Mouse (Mus musculus) embryonic fibroblast, embryonic 13.5 days (primary cell): ENCODE data around the gene Gpd1l.

ENCODE experiments used
- CTCF ChIP-seq: IDR thresholded peaks from 2 replicates; pipeline ENCODE4 v1.5.1; 2011; ENCODE audit warnings: mild to moderate bottlenecking, control low read depth, low read length, moderate library complexity, borderline replicate concordance; ENCODE audit not compliant: insufficient read depth
- POLR2A ChIP-seq: IDR thresholded peaks from 2 replicates; pipeline ENCODE4 v1.6.1; 2011; ENCODE audit warnings: low read depth, mild to moderate bottlenecking, control low read depth, low read length, moderate library complexity

DNA sequence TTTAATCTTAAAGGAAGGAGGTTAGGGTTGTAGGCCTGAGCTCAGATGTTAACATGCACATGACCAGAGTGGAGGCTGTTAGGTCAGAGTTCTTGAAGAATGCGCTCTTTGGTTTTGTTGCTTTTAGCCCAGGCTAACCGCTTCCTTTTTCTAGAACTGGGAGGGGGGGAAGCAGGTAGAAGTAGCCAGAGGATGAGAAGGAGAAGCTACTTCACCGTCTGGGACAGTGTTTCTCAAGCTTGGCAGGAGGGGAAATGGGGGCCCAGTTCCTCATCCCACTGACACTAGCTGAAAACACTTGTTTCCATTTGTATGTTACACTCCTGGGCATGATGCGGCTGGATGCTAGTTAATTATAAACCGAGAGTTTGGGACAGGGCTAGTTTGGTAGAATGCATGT, 8.2 kb downstream of the Gpd1l start:
- TF ChIP-seq POLR2A (no peak), CTCF (no peak)
